Mouse (Mus musculus): ENCODE results near the gene Snx8. TPM values are rescaled to one million over a fixed set of nuclear protein-coding genes. Genes with fewer than 3 reads are reported as not detected.
"Not testable (repeated sequence)": the region's sequence is repeated elsewhere in the genome, so short reads cannot be mapped to it uniquely, and the experiment has no call there.

Gene Snx8
- polyA plus RNA-seq, 1 experiment: 26.1 TPM

DNA sequence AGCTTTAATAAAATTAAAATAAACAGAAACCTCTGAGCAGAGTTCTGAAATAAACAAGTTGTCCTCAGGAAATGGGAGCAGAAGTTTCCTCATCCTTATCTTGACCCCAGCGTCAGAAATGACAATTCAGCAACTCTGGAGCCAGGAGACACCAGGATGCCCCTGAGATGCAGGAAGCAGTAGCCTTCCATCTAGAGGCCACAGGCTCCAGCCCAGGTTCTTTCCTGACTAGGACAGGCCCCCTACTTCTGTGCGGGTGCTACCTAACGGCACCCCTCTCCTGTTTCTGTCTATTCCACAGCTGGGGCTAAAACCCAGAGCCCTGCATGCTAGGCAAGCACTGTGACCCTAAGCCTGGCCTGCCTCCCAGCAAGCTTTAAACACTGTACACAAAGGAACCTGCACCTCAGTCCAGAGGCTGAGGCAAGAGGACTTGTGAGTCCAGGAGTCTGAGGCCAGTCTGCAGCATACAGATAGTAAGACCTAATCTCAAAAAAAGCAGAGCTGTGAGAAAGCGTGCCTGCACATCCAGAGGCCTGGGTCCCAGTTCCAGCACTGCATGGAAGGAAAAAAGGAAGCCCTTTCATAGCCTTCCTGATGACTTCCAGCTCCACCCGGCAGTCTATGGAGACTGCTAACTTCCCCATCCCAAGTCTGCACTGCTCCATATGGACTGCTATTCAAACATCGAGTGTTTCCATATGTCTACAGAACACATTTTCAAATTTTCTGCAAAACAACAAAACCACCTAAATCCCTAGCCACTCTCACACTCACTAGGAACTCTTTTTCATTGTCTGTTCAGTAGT lies 18.4 kb downstream of the Snx8 start:
- Histone ChIP-seq H3K9me3 (replicated peaks; ENCODE audit: control insufficient read depth, insufficient read depth, low read length, poor library complexity, severe bottlenecking) (no peaks in the 10 kb centered on the region; the same call in 1 of the 2 replicates), H3K36me3 (ENCODE audit: control insufficient read depth, insufficient read depth, low read length, poor library complexity, severe bottlenecking) (no peaks in the 10 kb centered on the region), H3K27ac (ENCODE audit: insufficient read depth, low read length) (no peak overlapping the region), H3K9ac (ENCODE audit: low read depth, poor library complexity, severe bottlenecking) (no peak overlapping the region), H3K27me3 (ENCODE audit: control insufficient read depth, insufficient read depth, low read length, poor library complexity, severe bottlenecking) (no peaks in the 10 kb centered on the region), H3K4me1 (ENCODE audit: control insufficient read depth, insufficient read depth, low read length) (peaks cover 7% of the 10 kb centered on the region), H3K4me3 (ENCODE audit: low read depth, low read length) (no peak overlapping the region)
- TF ChIP-seq EP300 (IDR thresholded peaks at IDR 0.05; ENCODE audit: insufficient read depth, low read depth, low read length) (no peak), POLR2A (IDR thresholded peaks at IDR 0.05; ENCODE audit: insufficient read depth, low read length) (no peak), CTCF (IDR thresholded peaks at IDR 0.05; ENCODE audit: low read depth, low read length) (no peak)

DNA sequence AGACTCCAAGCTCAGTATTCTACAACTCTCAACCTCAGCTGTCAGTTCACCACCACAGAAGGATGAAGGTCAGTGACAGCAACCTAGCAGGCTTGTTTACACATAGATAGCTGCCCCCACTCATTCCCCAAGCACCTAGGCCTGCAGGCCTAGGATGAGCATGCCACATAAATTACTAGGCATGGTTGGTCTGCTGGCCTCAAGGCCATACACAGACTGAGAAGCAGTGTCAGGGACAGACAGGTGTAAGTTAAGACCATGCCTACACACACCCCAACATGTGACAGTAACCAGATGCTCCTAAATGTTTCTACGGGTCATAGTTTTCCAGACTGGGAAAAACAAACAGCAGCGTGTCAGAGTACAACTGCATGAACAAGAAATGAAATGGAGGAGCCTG lies 19.6 kb downstream of the Snx8 start:
- TF ChIP-seq CTCF (IDR thresholded peaks at IDR 0.05; ENCODE audit: low read depth, low read length) (no peak), POLR2A (IDR thresholded peaks at IDR 0.05; ENCODE audit: insufficient read depth, low read length) (no peak), EP300 (IDR thresholded peaks at IDR 0.05; ENCODE audit: insufficient read depth, low read depth, low read length) (no peak)
- no peaks in the 10 kb centered on the region for H3K36me3 ChIP-seq (ENCODE audit: control insufficient read depth, insufficient read depth, low read length, poor library complexity, severe bottlenecking)

DNA sequence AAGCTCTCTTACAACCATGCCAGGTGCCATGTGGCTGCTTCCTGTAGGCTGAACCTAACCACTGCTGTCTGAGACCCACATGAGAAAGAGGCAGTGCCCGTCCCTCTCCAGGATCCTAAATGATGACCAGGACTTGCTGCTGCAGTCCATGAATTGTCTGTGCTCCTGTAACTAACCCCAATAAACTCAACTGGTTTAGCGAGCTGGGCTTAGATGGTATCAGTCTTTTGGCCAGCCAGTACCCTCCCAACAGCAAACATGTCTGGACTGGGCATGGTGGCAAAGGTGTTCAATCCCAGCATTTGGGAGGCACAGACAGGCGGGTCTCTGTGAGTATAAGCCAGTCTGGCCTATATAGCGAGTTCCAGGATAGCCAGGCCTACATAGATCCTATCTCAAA lies 20.1 kb downstream of the Snx8 start:
- Histone ChIP-seq H3K27me3 (ENCODE audit: control insufficient read depth, insufficient read depth, low read length, poor library complexity, severe bottlenecking) (no peaks in the 10 kb centered on the region), H3K4me1 (ENCODE audit: control insufficient read depth, insufficient read depth, low read length) (peaks cover 7% of the 10 kb centered on the region), H3K27ac (ENCODE audit: insufficient read depth, low read length) (no peak overlapping the region), H3K9ac (ENCODE audit: low read depth, poor library complexity, severe bottlenecking) (no peak overlapping the region), H3K36me3 (ENCODE audit: control insufficient read depth, insufficient read depth, low read length, poor library complexity, severe bottlenecking) (no peaks in the 10 kb centered on the region), H3K9me3 (replicated peaks; ENCODE audit: control insufficient read depth, insufficient read depth, low read length, poor library complexity, severe bottlenecking) (no peaks in the 10 kb centered on the region; the same call in 1 of the 2 replicates), H3K4me3 (ENCODE audit: low read depth, low read length) (no peak overlapping the region)
- no peak for TF ChIP-seq POLR2A (IDR thresholded peaks at IDR 0.05; ENCODE audit: insufficient read depth, low read length)
- TF ChIP-seq CTCF (IDR thresholded peaks at IDR 0.05; ENCODE audit: low read depth, low read length): no peak
- TF ChIP-seq EP300 (IDR thresholded peaks at IDR 0.05; ENCODE audit: insufficient read depth, low read depth, low read length): no peak

More for the DNA sequence above, 19.6 kb downstream of the Snx8 start:
- no peak overlapping the region for H3K27ac ChIP-seq (ENCODE audit: insufficient read depth, low read length)
- H3K4me3 ChIP-seq (ENCODE audit: low read depth, low read length): no peak overlapping the region
- no peaks in the 10 kb centered on the region; the same call in 1 of the 2 replicates for H3K9me3 ChIP-seq (replicated peaks; ENCODE audit: control insufficient read depth, insufficient read depth, low read length, poor library complexity, severe bottlenecking)
- peaks cover 7% of the 10 kb centered on the region for H3K4me1 ChIP-seq (ENCODE audit: control insufficient read depth, insufficient read depth, low read length)
- no peak overlapping the region for H3K9ac ChIP-seq (ENCODE audit: low read depth, poor library complexity, severe bottlenecking)
- H3K27me3 ChIP-seq (ENCODE audit: control insufficient read depth, insufficient read depth, low read length, poor library complexity, severe bottlenecking): no peaks in the 10 kb centered on the region

DNA sequence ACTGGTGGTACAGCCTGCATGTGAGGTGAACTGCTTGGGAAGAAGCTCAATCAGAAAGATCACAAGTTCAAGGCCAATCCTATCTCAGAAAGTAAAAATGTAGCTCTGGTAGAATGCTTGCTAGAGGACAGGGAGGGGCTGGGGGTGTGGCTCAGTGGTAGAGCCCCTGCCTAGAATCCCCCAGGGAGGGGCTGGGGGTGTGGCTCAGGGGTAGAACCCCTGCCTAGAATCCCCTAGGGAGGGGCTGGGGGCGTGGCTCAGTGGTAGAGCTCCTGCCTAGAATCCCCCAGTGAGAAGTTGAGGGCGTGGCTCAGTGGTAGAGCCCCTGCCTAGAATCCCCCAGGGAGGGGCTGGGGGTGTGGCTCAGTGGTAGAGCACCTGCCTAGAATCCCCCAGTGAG lies 20.9 kb downstream of the Snx8 start:
- not testable (repeated sequence) for H3K36me3 ChIP-seq (ENCODE audit: control insufficient read depth, insufficient read depth, low read length, poor library complexity, severe bottlenecking); H3K9me3 ChIP-seq (replicated peaks; ENCODE audit: control insufficient read depth, insufficient read depth, low read length, poor library complexity, severe bottlenecking); H3K4me3 ChIP-seq (ENCODE audit: low read depth, low read length)

DNA sequence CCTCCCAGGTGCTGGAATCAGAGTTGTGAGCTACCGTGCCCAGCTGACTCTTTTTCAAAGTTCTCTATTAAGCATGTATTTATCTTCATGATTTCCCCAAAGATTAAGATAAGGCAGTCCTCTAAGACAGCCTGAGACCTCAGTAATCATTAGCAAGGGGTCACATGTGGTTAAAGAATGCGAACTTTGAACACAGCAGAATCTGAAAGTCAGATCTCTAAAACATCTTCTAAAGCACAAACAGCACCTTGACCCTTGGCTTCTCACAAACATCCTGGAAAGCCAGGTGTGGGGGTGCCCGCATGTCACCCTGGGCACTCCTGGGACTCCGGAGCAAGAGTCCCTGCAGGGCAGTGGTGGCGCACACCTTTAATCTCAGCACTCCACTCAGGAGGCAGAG lies 24.6 kb downstream of the Snx8 start:
- H3K4me3 ChIP-seq (ENCODE audit: low read depth, low read length): no peak overlapping the region
- H3K36me3 ChIP-seq (ENCODE audit: control insufficient read depth, insufficient read depth, low read length, poor library complexity, severe bottlenecking): no peaks in the 10 kb centered on the region
- peaks cover 5% of the 10 kb centered on the region for H3K4me1 ChIP-seq (ENCODE audit: control insufficient read depth, insufficient read depth, low read length)
- no peak overlapping the region for H3K27ac ChIP-seq (ENCODE audit: insufficient read depth, low read length)
- H3K9me3 ChIP-seq (replicated peaks; ENCODE audit: control insufficient read depth, insufficient read depth, low read length, poor library complexity, severe bottlenecking): no peaks in the 10 kb centered on the region; the same call in 1 of the 2 replicates
- H3K9ac ChIP-seq (ENCODE audit: low read depth, poor library complexity, severe bottlenecking): no peak overlapping the region
- H3K27me3 ChIP-seq (ENCODE audit: control insufficient read depth, insufficient read depth, low read length, poor library complexity, severe bottlenecking): no peaks in the 10 kb centered on the region
- TF ChIP-seq POLR2A (IDR thresholded peaks at IDR 0.05; ENCODE audit: insufficient read depth, low read length) (no peak), EP300 (IDR thresholded peaks at IDR 0.05; ENCODE audit: insufficient read depth, low read depth, low read length) (no peak), CTCF (IDR thresholded peaks at IDR 0.05; ENCODE audit: low read depth, low read length) (no peak)

More for the DNA sequence above, 20.9 kb downstream of the Snx8 start:
- not testable (repeated sequence) for H3K27me3 ChIP-seq (ENCODE audit: control insufficient read depth, insufficient read depth, low read length, poor library complexity, severe bottlenecking); H3K4me1 ChIP-seq (ENCODE audit: control insufficient read depth, insufficient read depth, low read length); H3K27ac ChIP-seq (ENCODE audit: insufficient read depth, low read length); H3K9ac ChIP-seq (ENCODE audit: low read depth, poor library complexity, severe bottlenecking)

DNA sequence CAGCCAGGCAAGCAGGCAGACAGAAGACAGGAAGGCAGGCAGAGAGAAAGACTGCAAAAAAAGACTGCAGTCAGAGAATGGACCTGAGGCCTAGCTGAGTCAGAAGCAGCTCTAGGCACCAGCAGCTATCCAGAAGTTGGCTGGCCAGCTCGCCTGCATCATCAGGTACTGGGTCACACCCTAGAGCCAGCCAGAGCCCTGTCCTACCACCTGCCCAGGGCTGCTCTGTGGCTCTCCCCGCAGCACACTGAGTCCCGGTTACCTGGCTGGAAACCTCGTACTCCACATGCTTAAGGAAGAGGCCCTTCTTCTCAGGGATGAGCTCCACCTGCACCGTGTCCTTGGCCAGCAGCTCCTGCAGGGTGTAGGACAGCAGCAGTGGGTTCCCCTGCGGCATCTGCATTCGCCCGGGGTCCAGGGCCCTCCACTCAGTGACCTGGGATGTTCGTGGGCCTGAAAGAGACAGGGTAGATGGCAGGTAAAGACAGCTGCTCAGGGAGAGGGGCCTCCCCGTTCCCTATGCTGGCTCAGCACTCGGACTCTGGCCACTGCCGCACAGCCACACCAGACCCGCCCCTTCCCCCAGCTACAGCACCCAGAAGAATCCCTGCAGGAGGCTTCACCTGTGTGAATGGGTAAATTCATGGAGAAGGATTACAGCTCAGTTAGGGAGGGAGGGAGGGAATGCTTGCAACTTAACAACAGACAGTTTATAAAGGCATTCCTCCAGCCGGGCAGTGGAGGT lies 29.0 kb downstream of the Snx8 start:
- TF ChIP-seq EP300 (IDR thresholded peaks at IDR 0.05; ENCODE audit: insufficient read depth, low read depth, low read length) (no peak), POLR2A (IDR thresholded peaks at IDR 0.05; ENCODE audit: insufficient read depth, low read length) (no peak), CTCF (IDR thresholded peaks at IDR 0.05; ENCODE audit: low read depth, low read length) (no peak)
- Histone ChIP-seq H3K9me3 (replicated peaks; ENCODE audit: control insufficient read depth, insufficient read depth, low read length, poor library complexity, severe bottlenecking) (no peaks in the 10 kb centered on the region), H3K4me3 (ENCODE audit: low read depth, low read length) (no peak overlapping the region), H3K4me1 (ENCODE audit: control insufficient read depth, insufficient read depth, low read length) (peaks cover 1% of the 10 kb centered on the region), H3K9ac (ENCODE audit: low read depth, poor library complexity, severe bottlenecking) (no peak overlapping the region), H3K27ac (ENCODE audit: insufficient read depth, low read length) (no peak overlapping the region), H3K36me3 (ENCODE audit: control insufficient read depth, insufficient read depth, low read length, poor library complexity, severe bottlenecking) (no peaks in the 10 kb centered on the region), H3K27me3 (ENCODE audit: control insufficient read depth, insufficient read depth, low read length, poor library complexity, severe bottlenecking) (no peaks in the 10 kb centered on the region)

Measured in ES-Bruce4 (cell line).